Mouse (Mus musculus) layer of hippocampus, adult 2 months (tissue): ENCODE results near the gene Ift140. TPM values are rescaled to one million over a fixed set of nuclear protein-coding genes. Genes with fewer than 3 reads are reported as not detected.

Experiments used
- DNase-seq, 2 experiments: peaks; one replicate each; pipeline ENCODE4 v3.0.0; 2022; ENCODE audit warnings: low spot score in 2 of 2
- H3K27ac ChIP-seq: fragments of 200-600 bp; 2 replicates; pipeline ENCODE4 v1.8.1; 2022
- H3K4me3 ChIP-seq: fragments of 200-600 bp; 2 replicates; pipeline ENCODE4 v1.8.1; 2022; ENCODE audit warnings: mild to moderate bottlenecking
- CTCF ChIP-seq: fragments of 200-600 bp; conservative IDR thresholded peaks from 2 replicates; pipeline ENCODE4 v1.8.1; 2022; ENCODE audit warnings: antibody characterized with exemption, mild to moderate bottlenecking, moderate library complexity
- long read RNA-seq, 2 experiments: library from polyadenylated mRNA; stranded (forward); transcript quantifications; one replicate each; pipeline ENCODE4 v2.0.0; 2021; ENCODE audit warnings: borderline mapping rate in 2 of 2
- total RNA-seq, 2 experiments: library from RNA; stranded (reverse); gene quantifications; 2 replicates each; pipeline ENCODE4 v1.2.3; 2021

Ift140 gene
- total RNA-seq = 10 to 100 TPM; 23.5 to 25.0 TPM
- long read RNA-seq, experiment 1, full-length matches to known transcripts = 7 of 16 reads
- long read RNA-seq, experiment 1, partial matches to known transcripts = 4 of 16 reads
- long read RNA-seq, experiment 1, other reads (novel, unspliced or antisense) = 5 of 16 reads
- long read RNA-seq, experiment 2, full-length matches to known transcripts = 17 of 35 reads
- long read RNA-seq, experiment 2, partial matches to known transcripts = 8 of 35 reads
- long read RNA-seq, experiment 2, other reads (novel, unspliced or antisense) = 10 of 35 reads

DNA sequence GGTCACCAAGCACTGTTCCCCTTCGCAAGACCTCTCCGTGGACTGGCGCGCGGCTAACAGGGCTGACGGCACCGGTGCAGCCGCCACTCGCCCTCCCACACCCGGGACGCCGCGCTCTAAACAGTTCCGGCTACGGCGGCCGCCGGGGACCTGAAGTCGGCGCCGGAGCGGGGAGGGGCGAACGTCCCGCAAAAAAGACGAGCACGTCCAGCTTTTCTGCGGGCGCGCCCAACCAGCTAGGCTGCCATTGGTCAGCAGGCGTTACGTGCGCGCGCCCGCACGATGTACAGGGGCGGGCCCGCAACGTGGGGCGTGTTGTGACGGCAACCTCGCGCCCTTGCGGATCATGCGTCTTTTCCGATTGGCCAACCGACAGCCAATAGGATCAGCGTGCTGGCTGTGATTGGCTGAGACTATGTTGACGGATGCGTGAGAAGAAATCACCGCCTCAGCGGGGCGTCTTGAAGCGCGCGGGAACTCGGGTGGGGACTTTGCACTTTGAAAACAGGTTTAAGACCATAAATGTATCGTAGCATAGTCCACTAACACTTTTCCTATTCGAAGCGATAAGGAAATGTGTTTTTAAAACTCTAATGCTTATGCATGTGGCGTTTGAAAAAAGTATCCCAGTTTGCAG is at the start of gene Ift140, which contains the start of gene Cramp1l:
Ift140 (plus strand) TSS at position 431 of the 637 bp plus-strand sequence.
Cramp1l (minus strand) TSS at position 134 of the 637 bp plus-strand sequence.
- peak within 1 kb of the TSS; percentile 98 for H3K4me3 ChIP-seq
- DNase-seq = peak; percentile 97 to 99
- TF ChIP-seq CTCF = no peak
- H3K27ac ChIP-seq = peak within 1 kb of the TSS; percentile 87

DNA sequence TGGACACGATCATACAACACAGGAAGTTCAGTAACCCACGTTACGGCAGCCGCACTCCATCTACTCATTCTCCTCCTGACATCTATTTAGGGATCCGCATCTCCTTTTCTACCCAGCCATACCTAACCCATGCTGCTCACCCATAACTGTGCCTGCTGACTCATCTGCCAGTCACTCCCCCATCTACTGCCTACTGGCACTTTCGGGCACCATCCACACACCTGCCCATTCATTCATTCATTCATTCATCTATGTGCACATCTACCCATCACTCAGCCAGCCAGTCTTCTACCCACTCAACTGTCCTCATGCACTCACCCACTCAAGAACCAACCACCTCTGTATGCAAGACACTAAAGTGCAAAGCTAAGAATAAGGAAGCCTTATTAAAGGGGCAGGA is 28.7 kb upstream of the Ift140 start:
- H3K4me3 ChIP-seq = no peak overlapping the region
- H3K27ac ChIP-seq = no peak overlapping the region
- TF ChIP-seq CTCF = no peak
- DNase-seq = no peak

DNA sequence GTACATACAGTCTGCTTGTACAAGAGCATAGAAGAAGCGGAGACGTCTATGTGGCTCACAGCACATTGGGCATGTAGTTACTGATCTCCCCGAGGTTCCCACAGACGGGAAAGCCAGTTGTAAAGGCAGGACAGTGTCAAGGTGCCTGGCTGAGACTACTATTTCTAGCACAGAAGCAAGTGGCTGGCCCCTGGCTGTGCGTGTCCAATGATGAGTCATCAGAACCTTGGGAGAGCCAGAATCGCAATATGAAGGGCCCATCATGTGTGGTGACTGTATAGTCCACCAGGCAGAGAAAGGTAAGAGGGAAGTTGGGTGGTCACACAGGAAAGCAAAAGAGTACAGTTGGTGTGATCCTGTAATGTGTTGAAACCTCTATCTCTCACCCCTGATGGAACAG is 21.2 kb upstream of the Ift140 start:
- no peak for TF ChIP-seq CTCF

GRCm38 (mm10) chr17:25005102-25005501 is 10.8 kb upstream of the Ift140 start:
- TF ChIP-seq CTCF = peak; percentile 47
- DNase-seq = no peak
- Histone ChIP-seq H3K27ac (no peak overlapping the region), H3K4me3 (no peak overlapping the region)

More for the DNA sequence above, 21.2 kb upstream of the Ift140 start:
- Histone ChIP-seq H3K27ac (no peak overlapping the region), H3K4me3 (no peak overlapping the region)
- DNase-seq = no peak

- Histone ChIP-seq H3K27ac (no peak overlapping the region), H3K4me3 (no peak overlapping the region)
- TF ChIP-seq CTCF = no peak
- no peak for DNase-seq
Observed at GRCm38 (mm10) chr17:25007480-25007879, 8.4 kb upstream of the Ift140 start.

- no peak for DNase-seq
Observed at GRCm38 (mm10) chr17:25013606-25014501, 2.0 kb upstream of the Ift140 start.

DNA sequence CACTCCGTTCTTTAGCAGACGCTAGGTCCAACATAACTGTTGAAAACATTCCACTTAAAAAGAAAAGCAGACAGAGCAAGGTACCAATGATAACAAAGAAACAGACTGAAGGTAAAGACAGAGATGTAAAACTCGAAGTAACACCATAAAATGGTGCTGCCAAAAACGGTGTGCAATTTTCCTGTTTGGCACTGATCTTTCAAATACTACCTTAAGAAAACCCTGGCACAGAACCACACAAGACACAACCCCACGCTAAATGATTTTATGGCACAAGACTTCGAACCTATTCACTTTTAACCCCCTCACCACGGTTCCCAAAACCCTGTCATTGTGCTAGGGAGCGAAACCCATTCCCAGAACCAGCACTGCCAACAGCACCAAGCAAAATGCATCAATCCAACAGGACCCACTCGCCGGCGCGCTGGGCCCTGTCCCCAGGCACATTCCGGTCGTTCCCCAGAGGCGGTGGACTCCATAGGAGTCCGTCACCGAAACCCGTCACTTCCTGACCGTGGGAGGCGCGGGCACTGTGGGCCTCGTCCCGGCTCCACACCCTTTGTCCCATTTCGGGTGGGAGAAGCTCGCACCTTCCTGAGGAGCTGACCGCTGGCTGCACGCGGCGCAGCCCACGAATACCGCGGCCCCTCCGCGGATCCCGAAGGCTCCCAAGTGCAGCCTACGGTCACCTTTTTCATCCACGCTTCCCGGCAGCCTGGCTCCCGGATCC is 879 bp upstream of the Ift140 start:
- no peak for TF ChIP-seq CTCF
- Histone ChIP-seq H3K27ac (peak overlapping the region; percentile 87), H3K4me3 (peak overlapping the region; percentile 98)
- peak; percentile 24 to 34 for DNase-seq

More at GRCm38 (mm10) chr17:25013606-25014501, 2.0 kb upstream of the Ift140 start:
- no peak for TF ChIP-seq CTCF
- peak overlapping the region; percentile 87 for H3K27ac ChIP-seq
- peak overlapping the region; percentile 98 for H3K4me3 ChIP-seq

DNA sequence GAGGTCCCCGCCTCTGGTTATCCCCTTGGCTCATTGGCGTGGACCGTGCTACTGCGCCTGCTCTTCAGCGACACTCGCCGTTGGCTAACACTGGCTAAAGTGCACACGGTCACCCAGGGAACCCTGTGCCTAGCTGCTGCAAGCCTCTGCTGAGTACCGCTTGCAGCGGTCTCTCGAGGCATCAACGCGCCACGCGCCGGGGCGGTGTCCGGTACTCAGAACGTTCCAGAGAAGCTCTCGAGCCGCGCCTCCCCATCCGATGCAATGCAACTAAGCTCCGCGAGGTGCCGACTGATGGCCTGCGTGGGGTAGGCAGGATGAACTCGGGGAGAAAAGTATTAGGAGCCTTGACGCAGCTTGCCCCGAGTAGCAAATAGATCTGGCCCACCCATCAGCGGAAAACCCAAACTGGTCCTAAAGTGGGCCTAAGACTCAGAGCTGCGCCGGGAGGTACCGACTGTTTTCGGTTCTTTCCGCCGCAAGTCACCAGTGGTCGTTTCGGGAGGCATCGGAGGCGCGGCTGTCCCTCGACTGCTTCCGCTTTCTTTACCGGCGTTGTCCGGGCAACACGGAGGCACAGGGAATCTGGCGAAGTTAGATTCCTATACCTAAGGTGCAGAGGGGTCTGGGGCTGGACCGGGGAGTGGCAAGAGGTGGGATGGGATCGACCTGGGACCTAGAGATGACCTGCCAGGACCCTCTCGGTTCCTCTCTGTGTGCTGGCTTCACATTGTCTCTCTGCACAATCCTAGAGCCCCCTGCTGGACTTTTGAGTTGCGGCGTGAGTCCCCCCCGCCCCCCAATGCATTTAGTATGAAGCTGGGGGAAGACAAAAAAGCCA is 627 bp downstream of the Ift140 start:
- Histone ChIP-seq H3K27ac (peak overlapping the region; percentile 84), H3K4me3 (peak overlapping the region; percentile 82)
- DNase-seq = peak; percentile 68 to 75
- peak; percentile 55 for TF ChIP-seq CTCF

DNA sequence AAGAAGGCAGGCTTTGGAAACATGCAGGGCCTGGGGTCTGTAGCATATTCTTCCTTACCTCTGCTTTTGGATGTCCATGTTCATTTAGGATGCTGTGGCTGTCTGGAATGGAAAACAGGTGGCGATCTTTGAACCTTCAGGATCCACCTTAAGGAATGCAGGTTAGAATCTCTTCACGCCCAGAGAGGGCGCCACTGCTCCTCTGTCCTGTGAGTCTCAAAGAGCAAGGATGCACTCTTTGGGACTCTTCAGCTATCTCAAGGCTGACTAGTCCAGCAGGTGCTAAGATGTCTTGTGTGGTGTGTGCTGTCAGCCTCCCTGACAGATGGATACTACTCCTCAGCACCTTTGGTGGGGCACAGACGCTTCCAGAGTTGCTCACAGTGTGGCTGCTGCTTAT is 20.3 kb downstream of the Ift140 start:
- DNase-seq = no peak
- TF ChIP-seq CTCF = peak; percentile 73
- H3K27ac ChIP-seq = no peak overlapping the region
- no peak overlapping the region for H3K4me3 ChIP-seq

- Histone ChIP-seq H3K4me3 (no peak overlapping the region), H3K27ac (no peak overlapping the region)
- TF ChIP-seq CTCF = no peak
- DNase-seq = no peak
Observed at GRCm38 (mm10) chr17:25044879-25045278, 29.0 kb downstream of the Ift140 start.

GRCm38 (mm10) chr17:25045281-25045680 is 29.4 kb downstream of the Ift140 start:
- no peak for TF ChIP-seq CTCF
- Histone ChIP-seq H3K4me3 (no peak overlapping the region), H3K27ac (no peak overlapping the region)
- DNase-seq = no peak
